Mouse (Mus musculus) lung, adult 2 months (tissue): ENCODE measurements at regions not wholly inside any gene's neighbourhood (a gene's known extent, or its start where the extent isn't known, plus 50 kb on each side); places are given as distances from the start of the nearest gene placed in this dataset.

ENCODE experiments used
- CTCF ChIP-seq: fragments of 200-500 bp; IDR thresholded peaks from 2 replicates; pipeline ENCODE4 v1.5.1; 2011; ENCODE audit warnings: mild to moderate bottlenecking, low read length, control low read depth; ENCODE audit not compliant: insufficient read depth
- POLR2A ChIP-seq: fragments of 200-500 bp; IDR thresholded peaks from 2 replicates; pipeline ENCODE4 v1.6.1; 2011; ENCODE audit warnings: low read depth, mild to moderate bottlenecking, control low read depth, low read length, borderline replicate concordance; ENCODE audit errors: extremely low read depth

DNA sequence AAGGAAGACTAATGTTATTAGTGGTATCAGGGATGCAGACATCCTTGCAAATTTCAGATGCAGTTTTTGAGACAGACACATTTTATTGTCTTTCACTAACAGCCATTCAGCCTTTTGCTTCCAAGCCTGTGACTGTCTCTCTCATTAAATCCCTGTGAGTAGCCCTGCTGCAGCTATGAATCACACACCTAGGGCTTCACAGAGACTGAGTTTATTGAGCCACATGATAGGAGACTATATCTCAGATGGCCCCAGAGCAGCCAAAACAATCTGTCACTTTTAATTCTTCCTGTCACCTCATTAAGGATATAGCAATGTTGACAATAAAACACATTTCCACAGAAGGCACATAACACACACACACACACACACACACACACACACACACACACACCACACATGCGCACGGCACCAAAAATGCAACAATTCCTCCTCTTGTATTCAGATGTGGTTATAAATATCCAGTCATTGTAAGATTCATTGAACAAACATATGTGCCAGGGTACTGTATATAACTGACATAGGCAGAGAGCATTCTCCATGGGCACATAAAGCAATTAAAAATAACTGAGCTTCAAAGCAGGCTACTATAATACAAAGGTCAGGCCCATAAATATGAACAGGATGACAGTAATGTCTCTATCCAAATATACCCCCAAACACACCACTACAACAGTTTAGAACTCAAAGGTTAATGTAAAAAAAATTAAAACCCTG is 735.8 kb upstream of the Adgra3 start:
- TF ChIP-seq CTCF (no peak), POLR2A (no peak)
